Mouse (Mus musculus) MEL (cell line): ENCODE measurements at regions not wholly inside any gene's neighbourhood (a gene's known extent, or its start where the extent isn't known, plus 50 kb on each side); places are given as distances from the start of the nearest gene placed in this dataset.

ENCODE experiments used
- CTCF ChIP-seq, 3 experiments: IDR thresholded peaks in 2 of 3; conservative IDR thresholded peaks in 1 of 3; 2 replicates each; pipeline ENCODE4 v1.5.1; 2011 to 2012; ENCODE audit warnings: low read length in 3 of 3, low read depth in 2 of 3, mild to moderate bottlenecking in 2 of 3, improper control_type of control experiment in 1 of 3, inconsistent platforms in 1 of 3, mixed read lengths in 1 of 3, moderate library complexity in 1 of 3; ENCODE audit not compliant: control insufficient read depth in 1 of 3, insufficient read depth in 1 of 3, poor library complexity in 1 of 3, severe bottlenecking in 1 of 3
- MAX ChIP-seq: IDR thresholded peaks from 2 replicates; pipeline ENCODE4 v1.6.1; 2011; ENCODE audit warnings: low read length, improper control_type of control experiment
- MYC ChIP-seq: IDR thresholded peaks from 2 replicates; pipeline ENCODE4 v1.6.1; 2011; ENCODE audit warnings: low read depth, mild to moderate bottlenecking, low read length, improper control_type of control experiment, moderate library complexity
- RAD21 ChIP-seq: IDR thresholded peaks from 2 replicates; pipeline ENCODE4 v1.6.1; 2011; ENCODE audit warnings: mild to moderate bottlenecking, low read depth, low read length, improper control_type of control experiment

DNA sequence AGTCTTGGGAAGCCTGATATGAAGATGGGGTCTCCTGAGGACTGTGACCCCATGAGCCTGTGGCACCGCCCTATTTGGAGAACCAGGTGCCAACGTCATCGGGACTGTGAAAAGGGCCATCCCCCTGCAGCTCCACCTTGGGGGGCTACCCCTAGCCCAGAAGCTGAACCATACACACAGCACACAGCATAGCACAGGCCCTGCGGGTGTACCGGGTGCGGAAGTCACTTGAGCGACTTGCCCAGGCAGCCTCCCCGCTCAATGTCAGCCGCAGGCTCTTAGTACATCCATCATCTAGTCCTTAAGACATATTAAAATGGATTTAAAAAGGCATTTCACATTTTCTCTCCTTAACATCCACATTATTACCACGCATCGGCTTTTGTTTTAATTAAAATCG is 118.2 kb upstream of the Smad3 start:
- TF ChIP-seq CTCF (IDR thresholded peaks at IDR 0.05 in 2 of 3, conservative IDR thresholded peaks at IDR 0.05 in 1 of 3; ENCODE audit: control insufficient read depth in 1 of 3, insufficient read depth in 1 of 3, low read depth in 2 of 3, low read length in 3 of 3, poor library complexity in 1 of 3, severe bottlenecking in 1 of 3): no peak
- no peak for TF ChIP-seq MYC
- TF ChIP-seq MAX: no peak
- no peak for TF ChIP-seq RAD21
